Mouse (Mus musculus): ENCODE data around the gene Klk10. TPM values are rescaled to one million over a fixed set of nuclear protein-coding genes. Genes with fewer than 3 reads are reported as not detected.

The Klk10 gene
- polyA plus RNA-seq (2015; fragmentation: Nextera tagmentation; extraction: Ambion mirVana) = 2.6 and 4.2 TPM in 2 replicates

DNA sequence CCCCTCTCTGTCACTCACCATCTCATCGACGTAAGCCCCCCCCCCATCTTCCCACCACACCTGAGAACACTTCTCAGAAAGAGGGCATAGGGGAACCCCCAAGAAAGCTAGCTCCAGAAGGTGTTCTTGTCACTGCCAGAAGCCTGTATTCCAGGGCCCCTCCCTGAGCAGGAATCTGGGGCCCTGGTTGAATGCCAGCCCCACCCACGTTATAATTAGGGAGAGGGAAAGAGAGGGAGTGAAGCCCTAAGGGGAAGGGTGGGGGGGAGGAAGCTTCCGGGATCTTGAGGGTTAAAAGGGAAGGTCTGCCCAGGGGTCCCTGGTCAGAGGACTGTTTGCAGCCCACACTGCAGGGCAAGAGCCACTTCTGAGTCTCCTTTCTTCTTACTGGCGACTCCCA is at the start of gene Klk10:
Gene Klk10 (plus strand): TSS at position 290 of the 400 bp plus-strand sequence.
- no peak for DNase-seq (ENCODE audit: low spot score)
- TF ChIP-seq CTCF (IDR thresholded peaks at IDR 0.05) = no peak
- TF ChIP-seq EP300 (IDR thresholded peaks at IDR 0.05) = no peak
- no peak within 1 kb of the TSS for H3K4me2 ChIP-seq (replicated peaks; ENCODE audit: low read depth, low read length)
- H3K4me1 ChIP-seq (ENCODE audit: insufficient read depth, low read depth, low read length) = peaks cover 3% of the 10 kb centered on the region; the same call in 1 of the 2 replicates
- WGBS = 20% methylated on average over 5 of the region's 5 CpGs
- no peak within 1 kb of the TSS for H3K27ac ChIP-seq (ENCODE audit: low read length)
- no peaks in the 10 kb centered on the region for H3K36me3 ChIP-seq (ENCODE audit: insufficient read depth, low read length)
- no peaks in the 10 kb centered on the region for H3K27me3 ChIP-seq (replicated peaks; ENCODE audit: insufficient read depth, low read length)
- ATAC-seq = peak; percentile 36; the same call in 1 of the 2 replicates
- H3K9ac ChIP-seq (replicated peaks; ENCODE audit: low read depth) = no peak within 1 kb of the TSS
- H3K4me3 ChIP-seq (ENCODE audit: low read depth, low read length) = no peak within 1 kb of the TSS
- H3K9me3 ChIP-seq (ENCODE audit: low read length) = no peaks in the 10 kb centered on the region

DNA sequence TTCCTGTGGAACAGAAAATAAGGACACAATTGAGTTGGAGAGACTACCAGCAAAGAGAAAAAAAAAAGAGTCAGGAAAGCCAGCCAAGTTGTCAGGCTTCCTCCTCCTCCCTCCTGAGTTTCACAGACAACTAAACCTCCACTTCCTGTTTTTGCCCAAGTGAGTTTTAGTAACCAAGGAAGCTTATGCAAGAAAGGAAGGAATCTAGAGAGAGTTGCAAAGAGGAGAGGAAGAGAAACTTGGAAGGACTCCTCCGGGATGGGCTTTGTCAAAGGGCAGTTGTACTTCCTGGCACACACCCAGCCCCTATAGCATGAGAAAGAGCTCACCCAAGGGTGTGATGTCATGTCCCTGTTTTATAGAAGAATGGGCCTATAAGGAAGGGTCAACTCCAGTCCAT is 33.0 kb upstream of the Klk10 start:
- 25% methylated on average over 1 of the region's 1 CpGs for WGBS
- Histone ChIP-seq H3K36me3 (ENCODE audit: insufficient read depth, low read length) (no peaks in the 10 kb centered on the region), H3K4me2 (replicated peaks; ENCODE audit: low read depth, low read length) (no peak overlapping the region), H3K27me3 (replicated peaks; ENCODE audit: insufficient read depth, low read length) (no peaks in the 10 kb centered on the region), H3K4me1 (ENCODE audit: insufficient read depth, low read depth, low read length) (no peaks in the 10 kb centered on the region), H3K9ac (replicated peaks; ENCODE audit: low read depth) (no peak overlapping the region), H3K27ac (ENCODE audit: low read length) (peak overlapping the region; percentile 51), H3K9me3 (ENCODE audit: low read length) (no peaks in the 10 kb centered on the region), H3K4me3 (ENCODE audit: low read depth, low read length) (no peak overlapping the region)
- TF ChIP-seq CTCF (IDR thresholded peaks at IDR 0.05) (no peak), EP300 (IDR thresholded peaks at IDR 0.05) (peak; percentile 58)
- peak; percentile 79 for DNase-seq (ENCODE audit: low spot score)
- peak; percentile 74 for ATAC-seq

DNA sequence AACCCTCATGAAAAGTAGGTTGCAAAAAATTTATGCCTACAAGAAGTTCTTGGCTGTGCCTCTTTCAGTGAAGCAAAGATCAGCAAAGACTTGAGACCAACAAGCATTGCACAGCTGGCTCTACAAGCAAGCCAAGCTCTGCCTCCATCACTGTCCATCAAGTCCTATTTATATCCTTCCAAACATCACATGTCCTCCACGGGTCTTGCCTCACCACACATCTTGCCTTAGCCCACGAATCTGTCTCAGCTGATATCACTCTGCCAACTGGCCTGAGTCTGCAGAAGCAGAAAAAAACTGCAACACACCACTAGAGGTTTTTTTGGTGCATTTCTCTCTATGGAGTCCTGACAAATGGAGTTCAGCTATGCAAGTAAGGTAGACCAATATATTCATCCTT is 28.0 kb upstream of the Klk10 start:
- Histone ChIP-seq H3K9ac (replicated peaks; ENCODE audit: low read depth) (no peak overlapping the region), H3K4me2 (replicated peaks; ENCODE audit: low read depth, low read length) (no peak overlapping the region), H3K36me3 (ENCODE audit: insufficient read depth, low read length) (no peaks in the 10 kb centered on the region), H3K27me3 (replicated peaks; ENCODE audit: insufficient read depth, low read length) (no peaks in the 10 kb centered on the region), H3K27ac (ENCODE audit: low read length) (no peak overlapping the region), H3K9me3 (ENCODE audit: low read length) (no peaks in the 10 kb centered on the region), H3K4me1 (ENCODE audit: insufficient read depth, low read depth, low read length) (no peaks in the 10 kb centered on the region), H3K4me3 (ENCODE audit: low read depth, low read length) (no peak overlapping the region)
- no peak for DNase-seq (ENCODE audit: low spot score)
- 51% methylated on average over 2 of the region's 2 CpGs for WGBS
- TF ChIP-seq CTCF (IDR thresholded peaks at IDR 0.05) (no peak), EP300 (IDR thresholded peaks at IDR 0.05) (no peak)
- ATAC-seq = no peak

DNA sequence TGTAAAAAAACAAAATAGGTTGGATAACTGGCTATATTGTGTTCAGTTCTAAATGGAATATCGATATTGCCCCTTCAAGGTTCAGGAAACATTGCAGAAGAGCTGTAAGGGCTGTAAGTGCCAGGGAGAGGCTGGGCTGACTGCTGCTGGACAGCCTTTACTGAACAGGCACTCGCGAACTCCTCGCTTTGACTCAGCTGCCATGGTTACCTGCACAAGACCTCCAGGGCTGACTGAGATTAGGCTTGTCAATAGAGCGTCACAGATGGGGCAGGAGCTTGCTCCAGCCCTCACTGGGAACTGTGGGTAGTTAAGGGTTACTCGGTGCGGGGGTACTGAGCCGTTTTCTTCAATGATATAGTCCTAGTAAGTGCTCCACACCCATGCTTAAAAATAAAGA is 14.4 kb upstream of the Klk10 start:
- no peak overlapping the region for H3K27ac ChIP-seq (ENCODE audit: low read length)
- DNase-seq (ENCODE audit: low spot score) (no peak), ATAC-seq (no peak)
- no peaks in the 10 kb centered on the region for H3K36me3 ChIP-seq (ENCODE audit: insufficient read depth, low read length)
- 31% methylated on average over 8 of the region's 8 CpGs for WGBS
- no peaks in the 10 kb centered on the region for H3K9me3 ChIP-seq (ENCODE audit: low read length)
- no peaks in the 10 kb centered on the region for H3K4me1 ChIP-seq (ENCODE audit: insufficient read depth, low read depth, low read length)
- H3K4me3 ChIP-seq (ENCODE audit: low read depth, low read length) = no peak overlapping the region
- no peak overlapping the region for H3K9ac ChIP-seq (replicated peaks; ENCODE audit: low read depth)
- no peak for TF ChIP-seq CTCF (IDR thresholded peaks at IDR 0.05)
- TF ChIP-seq EP300 (IDR thresholded peaks at IDR 0.05) = no peak
- H3K4me2 ChIP-seq (replicated peaks; ENCODE audit: low read depth, low read length) = no peak overlapping the region
- no peaks in the 10 kb centered on the region for H3K27me3 ChIP-seq (replicated peaks; ENCODE audit: insufficient read depth, low read length)

DNA sequence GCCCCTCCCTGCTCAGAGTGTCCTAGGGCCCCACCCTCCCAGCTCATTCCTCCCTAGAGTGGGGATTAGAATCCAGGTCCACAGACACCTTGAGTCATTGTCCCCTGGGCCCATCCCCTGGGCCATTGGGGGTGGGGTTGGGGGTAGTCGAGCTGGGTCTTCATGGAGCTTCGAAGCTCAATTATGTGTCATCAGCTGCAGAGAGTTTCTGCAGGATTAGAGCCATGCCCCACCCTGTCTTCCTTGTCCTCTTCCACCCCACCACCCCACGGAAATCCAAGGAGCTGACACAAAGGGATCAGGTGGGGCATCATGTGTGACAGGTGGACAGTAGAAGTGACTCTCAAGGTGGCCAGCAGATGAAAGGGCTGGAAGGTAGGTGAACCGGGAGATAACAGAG is 12.2 kb upstream of the Klk10 start, which contains the start of gene Klk12:
Gene Klk12 (plus strand): TSS at position 301 of the 400 bp plus-strand sequence.
- no peak for ATAC-seq

DNA sequence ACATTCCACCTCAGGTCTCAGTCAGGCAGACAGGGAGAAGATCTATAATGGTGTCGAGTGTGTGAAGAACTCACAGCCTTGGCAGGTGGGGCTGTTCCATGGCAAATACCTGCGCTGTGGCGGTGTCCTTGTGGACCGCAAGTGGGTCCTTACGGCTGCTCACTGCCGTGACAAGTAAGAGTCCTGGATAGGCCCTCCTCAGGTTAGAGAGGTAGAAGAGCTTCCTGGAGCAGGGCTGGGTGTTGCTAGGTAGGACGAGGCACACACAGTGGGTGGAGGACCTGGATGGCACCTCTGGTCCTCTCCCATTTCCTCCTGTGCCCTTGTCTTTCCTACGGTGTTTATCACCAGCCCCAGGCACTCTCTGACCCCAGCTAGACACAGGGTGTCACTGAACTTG is 11.2 kb upstream of the Klk10 start:
- Histone ChIP-seq H3K9ac (replicated peaks; ENCODE audit: low read depth) (no peak overlapping the region), H3K4me1 (ENCODE audit: insufficient read depth, low read depth, low read length) (no peaks in the 10 kb centered on the region), H3K36me3 (ENCODE audit: insufficient read depth, low read length) (no peaks in the 10 kb centered on the region), H3K27me3 (replicated peaks; ENCODE audit: insufficient read depth, low read length) (no peaks in the 10 kb centered on the region), H3K27ac (ENCODE audit: low read length) (no peak overlapping the region), H3K4me2 (replicated peaks; ENCODE audit: low read depth, low read length) (no peak overlapping the region), H3K9me3 (ENCODE audit: low read length) (no peaks in the 10 kb centered on the region), H3K4me3 (ENCODE audit: low read depth, low read length) (no peak overlapping the region)
- DNase-seq (ENCODE audit: low spot score) (no peak), ATAC-seq (no peak)
- TF ChIP-seq CTCF (IDR thresholded peaks at IDR 0.05) (no peak), EP300 (IDR thresholded peaks at IDR 0.05) (no peak)
- 78% methylated on average over 8 of the region's 8 CpGs for WGBS

More for the DNA sequence above, 12.2 kb upstream of the Klk10 start, which contains the start of gene Klk12:
- Histone ChIP-seq H3K36me3 (ENCODE audit: insufficient read depth, low read length) (no peaks in the 10 kb centered on the region), H3K4me3 (ENCODE audit: low read depth, low read length) (no peak within 1 kb of the TSS), H3K9me3 (ENCODE audit: low read length) (no peaks in the 10 kb centered on the region), H3K9ac (replicated peaks; ENCODE audit: low read depth) (no peak within 1 kb of the TSS), H3K27ac (ENCODE audit: low read length) (no peak within 1 kb of the TSS), H3K27me3 (replicated peaks; ENCODE audit: insufficient read depth, low read length) (no peaks in the 10 kb centered on the region), H3K4me1 (ENCODE audit: insufficient read depth, low read depth, low read length) (no peaks in the 10 kb centered on the region), H3K4me2 (replicated peaks; ENCODE audit: low read depth, low read length) (no peak within 1 kb of the TSS)
- DNase-seq (ENCODE audit: low spot score) = no peak
- no peak for TF ChIP-seq EP300 (IDR thresholded peaks at IDR 0.05)
- 70% methylated on average over 4 of the region's 4 CpGs for WGBS

DNA sequence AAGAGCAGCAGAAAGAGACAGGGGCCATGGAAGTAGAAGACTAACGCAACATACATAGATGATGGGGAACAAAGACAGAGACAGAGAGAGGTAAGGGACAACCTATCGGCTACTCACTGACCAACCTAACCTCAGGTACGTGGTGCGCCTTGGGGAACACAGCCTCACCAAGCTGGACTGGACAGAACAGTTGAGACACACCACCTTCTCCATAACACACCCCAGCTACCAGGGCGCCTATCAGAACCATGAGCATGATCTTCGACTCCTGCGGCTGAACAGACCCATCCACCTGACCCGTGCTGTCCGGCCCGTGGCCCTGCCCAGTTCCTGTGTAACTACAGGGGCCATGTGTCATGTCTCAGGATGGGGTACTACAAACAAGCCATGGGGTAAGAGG is 10.1 kb upstream of the Klk10 start:
- DNase-seq (ENCODE audit: low spot score) = no peak

More for the DNA sequence above, 10.1 kb upstream of the Klk10 start:
- TF ChIP-seq CTCF (IDR thresholded peaks at IDR 0.05) = no peak
- no peak for TF ChIP-seq EP300 (IDR thresholded peaks at IDR 0.05)
- H3K4me1 ChIP-seq (ENCODE audit: insufficient read depth, low read depth, low read length) = no peaks in the 10 kb centered on the region
- 93% methylated on average over 10 of the region's 10 CpGs for WGBS
- H3K27ac ChIP-seq (ENCODE audit: low read length) = no peak overlapping the region
- no peak overlapping the region for H3K4me3 ChIP-seq (ENCODE audit: low read depth, low read length)
- no peaks in the 10 kb centered on the region for H3K27me3 ChIP-seq (replicated peaks; ENCODE audit: insufficient read depth, low read length)
- H3K4me2 ChIP-seq (replicated peaks; ENCODE audit: low read depth, low read length) = no peak overlapping the region
- no peak for ATAC-seq
- no peak overlapping the region for H3K9ac ChIP-seq (replicated peaks; ENCODE audit: low read depth)
- H3K36me3 ChIP-seq (ENCODE audit: insufficient read depth, low read length) = no peaks in the 10 kb centered on the region
- no peaks in the 10 kb centered on the region for H3K9me3 ChIP-seq (ENCODE audit: low read length)
